Mouse (Mus musculus) stomach, postnatal 0 days (tissue): ENCODE results near the gene Tmem171. TPM values are rescaled to one million over a fixed set of nuclear protein-coding genes. Genes with fewer than 3 reads are reported as not detected.

Experiments used
- ATAC-seq: fragments of 200-750 bp; cut with Nextera tagmentation; 2 replicates; pipeline ENCODE4 v1.8.0; 2017; ENCODE audit not compliant: low FRiP score, low TSS enrichment
- DNase-seq: peaks from one replicate; pipeline ENCODE4 v3.0.0-alpha.2; 2016; ENCODE audit warnings: low spot score
- H3K27ac ChIP-seq: fragments of 300-500 bp; sonication (generic); replicated peaks from 2 replicates; pipeline ENCODE4 v1.5.1; 2014; ENCODE audit warnings: mild to moderate bottlenecking, control low read depth
- H3K27me3 ChIP-seq: fragments of 300-500 bp; sonication (generic); 2 replicates; pipeline ENCODE4 v1.6.1; 2014; ENCODE audit warnings: low read length; ENCODE audit not compliant: control insufficient read depth, insufficient read depth
- H3K36me3 ChIP-seq: fragments of 300-500 bp; sonication (generic); 2 replicates; pipeline ENCODE4 v1.6.1; 2014; ENCODE audit warnings: low read length, mixed read lengths; ENCODE audit not compliant: control insufficient read depth, insufficient read depth
- H3K4me1 ChIP-seq: fragments of 300-500 bp; sonication (generic); replicated peaks from 2 replicates; pipeline ENCODE4 v1.6.1; 2014; ENCODE audit warnings: antibody characterized with exemption; ENCODE audit not compliant: control insufficient read depth, insufficient read depth
- H3K4me2 ChIP-seq: fragments of 300-500 bp; sonication (generic); replicated peaks from 2 replicates; pipeline ENCODE4 v1.6.1; 2014; ENCODE audit warnings: low read depth, mild to moderate bottlenecking, control low read depth, moderate library complexity
- H3K4me3 ChIP-seq: fragments of 300-500 bp; sonication (generic); 2 replicates; pipeline ENCODE4 v1.5.1; 2014; ENCODE audit warnings: low read depth, low read length, control low read depth
- H3K9ac ChIP-seq: fragments of 300-500 bp; sonication (generic); 2 replicates; pipeline ENCODE4 v1.6.1; 2014; ENCODE audit warnings: mild to moderate bottlenecking, low read length, control low read depth, mixed read lengths
- H3K9me3 ChIP-seq: fragments of 300-500 bp; sonication (generic); 2 replicates; pipeline ENCODE4 v1.6.1; 2016; ENCODE audit warnings: low read length; ENCODE audit not compliant: control insufficient read depth
- CTCF ChIP-seq: IDR thresholded peaks from 2 replicates; pipeline ENCODE4 v1.5.1; 2016; ENCODE audit warnings: antibody characterized with exemption, low read depth, mild to moderate bottlenecking, moderate library complexity
- EP300 ChIP-seq: optimal IDR thresholded peaks from 2 replicates; pipeline ENCODE3; 2016; ENCODE audit warnings: antibody characterized with exemption
- WGBS: fragments of 180-500 bp; shearing (Covaris S2); extraction: QIAGEN DNeasy Blood & Tissue Kit; methylation state at CpG from one replicate; pipeline ENCODE4 v1.1.7; 2014; 5-methylcytosine and 5-hydroxymethylcytosine counted together
- polyA plus RNA-seq: library from polyadenylated mRNA; unstranded; fragments of >200 nt; fragmentation: Nextera tagmentation; extraction: Ambion mirVana; gene quantifications from 2 replicates; pipeline ENCODE4 v1.2.1, GENCODE M21; 2015

Gene Tmem171
- polyA plus RNA-seq, 1 experiment from 2014 or later = 27.4 TPM

GRCm38 (mm10) chr13:98665240-98665639, 29.4 kb downstream of the Tmem171 start:
- Histone ChIP-seq H3K36me3 (no peaks in the 10 kb centered on the region), H3K4me2 (no peak overlapping the region), H3K9ac (no peak overlapping the region), H3K4me3 (no peak overlapping the region), H3K27ac (no peak overlapping the region), H3K9me3 (no peaks in the 10 kb centered on the region), H3K27me3 (no peaks in the 10 kb centered on the region), H3K4me1 (no peaks in the 10 kb centered on the region)
- TF ChIP-seq CTCF (no peak), EP300 (no peak)
- ATAC-seq (no peak), DNase-seq (no peak)
- 70% methylated on average over 10 of the region's 10 CpGs for WGBS

GRCm38 (mm10) chr13:98662173-98662675, 32.4 kb downstream of the Tmem171 start:
- Histone ChIP-seq H3K4me2 (no peak overlapping the region), H3K9ac (no peak overlapping the region), H3K4me3 (no peak overlapping the region), H3K27me3 (no peaks in the 10 kb centered on the region), H3K9me3 (no peaks in the 10 kb centered on the region), H3K36me3 (no peaks in the 10 kb centered on the region), H3K27ac (no peak overlapping the region), H3K4me1 (no peaks in the 10 kb centered on the region)
- WGBS = 88% methylated on average over 4 of the region's 4 CpGs
- TF ChIP-seq CTCF (peak; percentile 25; the same call in 1 of the 2 replicates), EP300 (no peak)
- DNase-seq (no peak), ATAC-seq (no peak)

- no peak overlapping the region for H3K27ac ChIP-seq
- no peaks in the 10 kb centered on the region for H3K36me3 ChIP-seq
- H3K4me2 ChIP-seq = no peak overlapping the region
- DNase-seq (no peak), ATAC-seq (no peak)
- WGBS = 78% methylated on average over 16 of the region's 16 CpGs
- H3K27me3 ChIP-seq = no peaks in the 10 kb centered on the region
- H3K9me3 ChIP-seq = no peaks in the 10 kb centered on the region
- TF ChIP-seq EP300 = no peak
- no peak for TF ChIP-seq CTCF
- no peak overlapping the region for H3K4me3 ChIP-seq
- H3K9ac ChIP-seq = no peak overlapping the region
- 0 out of 2 replicates have a peak, but pooled peaks cover 2% of the 10 kb centered on the region for H3K4me1 ChIP-seq
Measured at GRCm38 (mm10) chr13:98656034-98656471, 38.6 kb downstream of the Tmem171 start.

GRCm38 (mm10) chr13:98655346-98655745, 39.3 kb downstream of the Tmem171 start:
- Histone ChIP-seq H3K4me1 (0 out of 2 replicates have a peak, but pooled peaks cover 2% of the 10 kb centered on the region), H3K4me2 (no peak overlapping the region), H3K9me3 (no peaks in the 10 kb centered on the region), H3K36me3 (no peaks in the 10 kb centered on the region), H3K27ac (no peak overlapping the region), H3K9ac (no peak overlapping the region), H3K4me3 (no peak overlapping the region), H3K27me3 (no peaks in the 10 kb centered on the region)
- DNase-seq (no peak), ATAC-seq (no peak)
- TF ChIP-seq EP300 = no peak
- no peak for TF ChIP-seq CTCF
- WGBS = 90% methylated on average over 4 of the region's 4 CpGs

- Histone ChIP-seq H3K9me3 (no peaks in the 10 kb centered on the region), H3K4me1 (0 out of 2 replicates have a peak, but pooled peaks cover 2% of the 10 kb centered on the region), H3K4me3 (no peak overlapping the region), H3K27me3 (no peaks in the 10 kb centered on the region), H3K4me2 (no peak overlapping the region), H3K36me3 (no peaks in the 10 kb centered on the region), H3K9ac (no peak overlapping the region), H3K27ac (peak overlapping the region; percentile 40; the same call in 1 of the 2 replicates)
- WGBS = 51% methylated on average over 10 of the region's 10 CpGs
- DNase-seq = no peak
- ATAC-seq = no peak
- no peak for TF ChIP-seq EP300
- TF ChIP-seq CTCF = no peak
Measured at GRCm38 (mm10) chr13:98654129-98654939, 40.3 kb downstream of the Tmem171 start.

- ATAC-seq = no peak
- H3K9ac ChIP-seq = no peak overlapping the region
- H3K27ac ChIP-seq = peak overlapping the region; percentile 30; the same call in 1 of the 2 replicates
- TF ChIP-seq CTCF (no peak), EP300 (no peak)
- DNase-seq = no peak
- WGBS = 39% methylated on average over 2 of the region's 2 CpGs
- no peak overlapping the region for H3K4me2 ChIP-seq
- H3K27me3 ChIP-seq = no peaks in the 10 kb centered on the region
- H3K9me3 ChIP-seq = no peaks in the 10 kb centered on the region
- 0 out of 2 replicates have a peak, but pooled peaks cover 2% of the 10 kb centered on the region for H3K4me1 ChIP-seq
- no peak overlapping the region for H3K4me3 ChIP-seq
- no peaks in the 10 kb centered on the region for H3K36me3 ChIP-seq
Measured at GRCm38 (mm10) chr13:98652194-98652593, 42.4 kb downstream of the Tmem171 start.
